Mouse (Mus musculus): ENCODE measurements at regions not wholly inside any gene's neighbourhood (a gene's known extent, or its start where the extent isn't known, plus 50 kb on each side); places are given as distances from the start of the nearest gene placed in this dataset.
"Not testable (repeated sequence)": the region's sequence is repeated elsewhere in the genome, so short reads cannot be mapped to it uniquely, and the experiment has no call there.

GRCm38 (mm10) chrX:68486585-68486984 lies 191.8 kb upstream of the Fmr1 start:
- WGBS, result 88% methylated on average over 1 of the region's 1 CpGs

GRCm38 (mm10) chrX:68492052-68492451 lies 186.3 kb upstream of the Fmr1 start:
- not testable (repeated sequence) for DNase-seq (ENCODE audit: low spot score); H3K4me3 ChIP-seq; H3K27ac ChIP-seq; H3K9me3 ChIP-seq (replicated peaks); H3K36me3 ChIP-seq; H3K27me3 ChIP-seq (ENCODE audit: low read depth, poor library complexity, severe bottlenecking); H3K4me1 ChIP-seq
- WGBS, result 71% methylated on average over 1 of the region's 1 CpGs

More at GRCm38 (mm10) chrX:68486585-68486984, 191.8 kb upstream of the Fmr1 start:
- H3K36me3 ChIP-seq, result no peaks in the 10 kb centered on the region
- no peak overlapping the region for H3K27ac ChIP-seq
- DNase-seq (ENCODE audit: low spot score), result no peak
- no peaks in the 10 kb centered on the region for H3K9me3 ChIP-seq (replicated peaks)
- H3K27me3 ChIP-seq (ENCODE audit: low read depth, poor library complexity, severe bottlenecking), result no peaks in the 10 kb centered on the region
- no peak overlapping the region for H3K4me3 ChIP-seq
- H3K4me1 ChIP-seq, result no peaks in the 10 kb centered on the region

GRCm38 (mm10) chrX:68494398-68495143 lies 183.8 kb upstream of the Fmr1 start:
- Histone ChIP-seq H3K9me3 (replicated peaks) (no peaks in the 10 kb centered on the region), H3K27me3 (ENCODE audit: low read depth, poor library complexity, severe bottlenecking) (no peaks in the 10 kb centered on the region), H3K27ac (no peak overlapping the region), H3K4me3 (no peak overlapping the region), H3K4me1 (no peaks in the 10 kb centered on the region), H3K36me3 (no peaks in the 10 kb centered on the region)
- whole genome bisulfite sequencing, result 83% methylated on average over 2 of the region's 2 CpGs
- no peak for DNase-seq (ENCODE audit: low spot score)

- H3K27ac ChIP-seq, result no peak overlapping the region
- H3K36me3 ChIP-seq, result no peaks in the 10 kb centered on the region
- 79% methylated on average over 3 of the region's 3 CpGs for WGBS
- H3K9me3 ChIP-seq (replicated peaks), result no peaks in the 10 kb centered on the region
- H3K4me1 ChIP-seq, result no peaks in the 10 kb centered on the region
- DNase-seq (ENCODE audit: low spot score), result no peak
- H3K27me3 ChIP-seq (ENCODE audit: low read depth, poor library complexity, severe bottlenecking), result no peaks in the 10 kb centered on the region
- H3K4me3 ChIP-seq, result no peak overlapping the region
Observed at GRCm38 (mm10) chrX:68495144-68495493, 183.2 kb upstream of the Fmr1 start.

- 93% methylated on average over 5 of the region's 5 CpGs for WGBS
- Histone ChIP-seq H3K4me3 (no peak overlapping the region), H3K9me3 (replicated peaks) (no peaks in the 10 kb centered on the region), H3K27ac (no peak overlapping the region), H3K4me1 (no peaks in the 10 kb centered on the region), H3K36me3 (no peaks in the 10 kb centered on the region), H3K27me3 (ENCODE audit: low read depth, poor library complexity, severe bottlenecking) (no peaks in the 10 kb centered on the region)
- DNase-seq (ENCODE audit: low spot score), result no peak
Observed at GRCm38 (mm10) chrX:68495751-68496150, 182.6 kb upstream of the Fmr1 start.

- Histone ChIP-seq H3K27me3 (ENCODE audit: low read depth, poor library complexity, severe bottlenecking) (no peaks in the 10 kb centered on the region), H3K36me3 (no peaks in the 10 kb centered on the region), H3K27ac (no peak overlapping the region), H3K4me3 (no peak overlapping the region), H3K9me3 (replicated peaks) (no peaks in the 10 kb centered on the region), H3K4me1 (no peaks in the 10 kb centered on the region)
- DNase-seq (ENCODE audit: low spot score), result no peak
- WGBS, result 87% methylated on average over 4 of the region's 4 CpGs
Observed at GRCm38 (mm10) chrX:68497886-68498285, 180.5 kb upstream of the Fmr1 start.

GRCm38 (mm10) chrX:68502938-68503337 lies 175.4 kb upstream of the Fmr1 start:
- Histone ChIP-seq H3K9me3 (replicated peaks) (no peaks in the 10 kb centered on the region), H3K4me3 (no peak overlapping the region), H3K4me1 (no peaks in the 10 kb centered on the region), H3K27ac (no peak overlapping the region), H3K36me3 (no peaks in the 10 kb centered on the region), H3K27me3 (ENCODE audit: low read depth, poor library complexity, severe bottlenecking) (no peaks in the 10 kb centered on the region)
- no peak for DNase-seq (ENCODE audit: low spot score)
- 71% methylated on average over 1 of the region's 1 CpGs for WGBS

GRCm38 (mm10) chrX:68507664-68508063 lies 170.7 kb upstream of the Fmr1 start:
- Histone ChIP-seq H3K27me3 (ENCODE audit: low read depth, poor library complexity, severe bottlenecking) (no peaks in the 10 kb centered on the region), H3K36me3 (no peaks in the 10 kb centered on the region), H3K4me3 (no peak overlapping the region), H3K27ac (no peak overlapping the region), H3K9me3 (replicated peaks) (no peaks in the 10 kb centered on the region), H3K4me1 (no peaks in the 10 kb centered on the region)
- WGBS, result 88% methylated on average over 1 of the region's 1 CpGs
- DNase-seq (ENCODE audit: low spot score), result no peak

GRCm38 (mm10) chrX:68512213-68512766 lies 166.1 kb upstream of the Fmr1 start:
- 56% methylated on average over 1 of the region's 1 CpGs for WGBS
- no peak for DNase-seq (ENCODE audit: low spot score)
- Histone ChIP-seq H3K36me3 (no peaks in the 10 kb centered on the region), H3K4me3 (no peak overlapping the region), H3K27me3 (ENCODE audit: low read depth, poor library complexity, severe bottlenecking) (no peaks in the 10 kb centered on the region), H3K4me1 (no peaks in the 10 kb centered on the region), H3K27ac (no peak overlapping the region), H3K9me3 (replicated peaks) (no peaks in the 10 kb centered on the region)

GRCm38 (mm10) chrX:68546561-68546960 lies 131.8 kb upstream of the Fmr1 start:
- no peak overlapping the region for H3K4me3 ChIP-seq
- WGBS, result 75% methylated on average over 2 of the region's 2 CpGs
- no peaks in the 10 kb centered on the region for H3K9me3 ChIP-seq (replicated peaks)
- DNase-seq (ENCODE audit: low spot score), result no peak
- H3K27me3 ChIP-seq (ENCODE audit: low read depth, poor library complexity, severe bottlenecking), result no peaks in the 10 kb centered on the region
- H3K36me3 ChIP-seq, result no peaks in the 10 kb centered on the region
- H3K4me1 ChIP-seq, result no peaks in the 10 kb centered on the region
- H3K27ac ChIP-seq, result no peak overlapping the region

- Histone ChIP-seq H3K9me3 (replicated peaks) (no peaks in the 10 kb centered on the region), H3K4me1 (no peaks in the 10 kb centered on the region), H3K4me3 (no peak overlapping the region), H3K27me3 (ENCODE audit: low read depth, poor library complexity, severe bottlenecking) (no peaks in the 10 kb centered on the region), H3K27ac (no peak overlapping the region), H3K36me3 (no peaks in the 10 kb centered on the region)
- DNase-seq (ENCODE audit: low spot score), result no peak
Observed at GRCm38 (mm10) chrX:68554031-68554430, 124.3 kb upstream of the Fmr1 start.

- no peak overlapping the region for H3K27ac ChIP-seq
- no peaks in the 10 kb centered on the region for H3K4me1 ChIP-seq
- DNase-seq (ENCODE audit: low spot score), result no peak
- 90% methylated on average over 2 of the region's 2 CpGs for WGBS
- H3K27me3 ChIP-seq (ENCODE audit: low read depth, poor library complexity, severe bottlenecking), result no peaks in the 10 kb centered on the region
- no peaks in the 10 kb centered on the region for H3K36me3 ChIP-seq
- no peak overlapping the region for H3K4me3 ChIP-seq
- no peaks in the 10 kb centered on the region for H3K9me3 ChIP-seq (replicated peaks)
Observed at GRCm38 (mm10) chrX:68557717-68558116, 120.6 kb upstream of the Fmr1 start.

GRCm38 (mm10) chrX:68585246-68585645 lies 93.1 kb upstream of the Fmr1 start:
- Histone ChIP-seq H3K4me1 (no peaks in the 10 kb centered on the region), H3K9me3 (replicated peaks) (no peaks in the 10 kb centered on the region), H3K4me3 (no peak overlapping the region), H3K27me3 (ENCODE audit: low read depth, poor library complexity, severe bottlenecking) (no peaks in the 10 kb centered on the region), H3K36me3 (no peaks in the 10 kb centered on the region), H3K27ac (no peak overlapping the region)
- 30% methylated on average over 9 of the region's 9 CpGs for WGBS
- DNase-seq (ENCODE audit: low spot score), result peak; percentile 31

GRCm38 (mm10) chrX:68622141-68622540 lies 56.2 kb upstream of the Fmr1 start:
- Histone ChIP-seq H3K27me3 (ENCODE audit: low read depth, poor library complexity, severe bottlenecking) (no peaks in the 10 kb centered on the region), H3K27ac (no peak overlapping the region), H3K36me3 (no peaks in the 10 kb centered on the region), H3K9me3 (replicated peaks) (no peaks in the 10 kb centered on the region), H3K4me1 (no peaks in the 10 kb centered on the region), H3K4me3 (no peak overlapping the region)
- 80% methylated on average over 3 of the region's 3 CpGs for WGBS
- no peak for DNase-seq (ENCODE audit: low spot score)

Data from limb, embryonic 10.5 days (tissue).